Mouse (Mus musculus): ENCODE results near the gene Ppp1r3c. TPM values are rescaled to one million over a fixed set of nuclear protein-coding genes. Genes with fewer than 3 reads are reported as not detected.

Gene Ppp1r3c
- 26.0 and 28.8 TPM in 2 replicates for polyA plus RNA-seq (2015; fragmentation: Nextera tagmentation; extraction: Ambion mirVana)

GRCm38 (mm10) chr19:36736537-36736936 lies at the start of gene Ppp1r3c:
Ppp1r3c (minus strand) TSS chr19:36736653.

Other genes starting within 250 kb of the Ppp1r3c start
- gene Hectd2, start 182.0 kb downstream of the Ppp1r3c start, polyA plus RNA-seq (2015; fragmentation: Nextera tagmentation; extraction: Ambion mirVana) = 8.1 and 8.7 TPM in 2 replicates
- gene Tnks2, start 97.6 kb upstream of the Ppp1r3c start, polyA plus RNA-seq (2015; fragmentation: Nextera tagmentation; extraction: Ambion mirVana) = 31.1 and 37.0 TPM in 2 replicates
- gene Fgfbp3, start 183.0 kb upstream of the Ppp1r3c start, polyA plus RNA-seq (2015; fragmentation: Nextera tagmentation; extraction: Ambion mirVana) = 19.8 TPM in 2 replicates
- gene Btaf1, start 189.4 kb upstream of the Ppp1r3c start, polyA plus RNA-seq (2015; fragmentation: Nextera tagmentation; extraction: Ambion mirVana) = 4.1 and 5.2 TPM in 2 replicates

Data from neural tube, postnatal 0 days (tissue).